ENCODE assay signal across 21 mouse cellular contexts in genomic region chr15:61345101-61345500, GRCm38 (mm10).
"Had no signal": no experiment of that assay in that cellular context is flagged by ENCODE, and none has a peak within 500 bp of the region (broad histone marks: within the 10 kb centered on the region; RNA-seq: fewer than 3 reads in every experiment).

No protein-coding gene starts in this region.

- H3K4me2 ChIP-seq: limb, embryonic 13.5 days; liver, embryonic 12.5 days; liver, embryonic 15.5 days; midbrain, embryonic 13.5 days; stomach, embryonic 15.5 days had no signal

- H3K27me3 ChIP-seq: limb, embryonic 13.5 days; liver, embryonic 12.5 days; liver, embryonic 15.5 days; megakaryocyte, embryonic 14.5 days; midbrain, embryonic 13.5 days; stomach, embryonic 15.5 days had no signal

- H3K9me3 ChIP-seq: limb, embryonic 10.5 days; limb, embryonic 13.5 days; liver, embryonic 12.5 days; liver, embryonic 15.5 days; megakaryocyte, embryonic 14.5 days; midbrain, embryonic 10.5 days; midbrain, embryonic 13.5 days; stomach, embryonic 15.5 days had no signal

- ATAC-seq: liver, embryonic 12.5 days; midbrain, embryonic 13.5 days; midbrain, embryonic 16.5 days had no signal

- H3K36me3 ChIP-seq: limb, embryonic 10.5 days; limb, embryonic 13.5 days; liver, embryonic 12.5 days; liver, embryonic 15.5 days; midbrain, embryonic 10.5 days; midbrain, embryonic 13.5 days; stomach, embryonic 15.5 days had no signal

- H3K4me1 ChIP-seq: limb, embryonic 10.5 days; limb, embryonic 13.5 days; liver, embryonic 12.5 days; liver, embryonic 15.5 days; megakaryocyte, embryonic 14.5 days; midbrain, embryonic 10.5 days; midbrain, embryonic 13.5 days; stomach, embryonic 15.5 days had no signal

- H3K4me3 ChIP-seq: limb, embryonic 10.5 days; limb, embryonic 13.5 days; liver, embryonic 12.5 days; liver, embryonic 15.5 days; megakaryocyte, embryonic 14.5 days; midbrain, embryonic 10.5 days; midbrain, embryonic 13.5 days; stomach, embryonic 15.5 days had no signal

- H3K9ac ChIP-seq: limb, embryonic 13.5 days; liver, embryonic 12.5 days; liver, embryonic 15.5 days; midbrain, embryonic 13.5 days; stomach, embryonic 15.5 days had no signal

- DNase-seq: kidney, adult 11 months; kidney, adult 9 months; kidney, postnatal 10 days; kidney, postnatal 36 days; liver; lung, adult 18-20 months; lung, postnatal 14 days; right cerebral cortex, adult 18-20 months; right cerebral cortex, postnatal 14 days; right cerebral cortex, postnatal 4 days; thymus, postnatal 25 days had no signal

- H3K27ac ChIP-seq: limb, embryonic 10.5 days; limb, embryonic 13.5 days; liver, embryonic 12.5 days; liver, embryonic 15.5 days; macrophage; midbrain, embryonic 10.5 days; midbrain, embryonic 13.5 days; stomach, embryonic 15.5 days had no signal
